Mouse (Mus musculus): Measurements from ENCODE around the gene Gfy. TPM values are rescaled to one million over a fixed set of nuclear protein-coding genes. Genes with fewer than 3 reads are reported as not detected.
A peak's percentile ranks its signal among the peaks of the same experiment; 100 is the strongest.
"Not testable (repeated sequence)": the region's sequence is repeated elsewhere in the genome, so short reads cannot be mapped to it uniquely, and the experiment has no call there.

The Gfy gene
- total RNA-seq, 2 experiments from 2014 or later, result not detected

DNA sequence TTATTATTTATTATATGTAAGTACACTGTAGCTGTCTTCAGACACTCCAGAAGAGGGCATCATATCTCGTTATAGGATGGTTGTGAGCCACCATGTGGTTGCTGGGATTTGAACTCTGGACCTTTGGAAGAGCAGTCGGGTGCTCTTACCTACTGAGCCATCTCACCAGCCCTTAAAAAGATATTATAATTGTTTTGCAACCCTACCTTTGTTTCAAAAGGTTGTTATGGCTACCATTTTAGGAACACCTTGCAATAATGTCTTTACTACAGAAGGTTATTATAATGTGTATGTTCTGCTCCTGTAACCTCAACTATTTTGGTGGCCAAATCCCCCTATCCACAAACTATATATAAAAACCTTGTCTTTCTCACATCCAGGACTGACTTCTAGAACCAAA, 26.3 kb downstream of the Gfy start:
- DNase-seq; intact Hi-C loops (cut with DNase I): not testable (repeated sequence)

DNA sequence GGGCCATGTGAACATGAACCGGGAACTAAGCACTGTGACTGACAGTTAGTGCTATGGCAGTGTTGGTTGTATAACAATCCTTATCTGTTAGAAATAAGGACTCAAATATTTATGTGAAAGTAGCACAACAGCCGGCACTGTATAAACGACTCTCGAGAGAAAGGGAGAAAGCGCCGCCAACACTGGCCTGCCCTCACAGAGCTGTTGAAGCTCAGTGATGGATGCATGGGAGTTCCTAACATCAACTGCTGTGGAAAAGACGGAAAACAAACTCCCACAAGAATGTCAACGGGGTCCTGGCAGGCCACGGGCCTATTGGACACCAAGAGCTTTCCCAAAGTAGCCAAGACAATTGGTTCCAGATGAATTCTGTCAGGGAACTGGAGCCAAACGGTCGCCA, 28.1 kb downstream of the Gfy start:
- DNase-seq, result peak in 1 of 2 experiments; percentile 31
- intact Hi-C loops (cut with DNase I), result no loop called here

DNA sequence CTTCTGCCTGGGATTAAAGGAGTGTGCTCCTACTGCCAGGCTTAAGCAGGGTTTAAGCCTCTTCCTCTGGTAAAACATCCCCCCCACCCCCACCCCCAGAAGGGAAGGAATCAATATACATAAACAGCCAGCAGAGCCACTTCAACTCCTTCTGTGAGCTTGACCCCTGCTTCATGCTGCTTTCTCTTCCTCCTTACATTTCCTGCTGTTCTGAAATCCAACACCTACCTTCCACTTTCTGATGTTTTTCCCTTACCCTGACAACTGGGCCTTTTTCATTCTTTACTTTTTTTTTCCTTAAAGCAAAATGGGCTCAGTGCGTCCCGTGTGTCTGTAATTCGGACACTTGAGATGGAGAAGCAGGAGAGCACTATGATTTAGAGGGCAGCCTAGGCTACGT, 29.0 kb downstream of the Gfy start:
- intact Hi-C loops (cut with DNase I), result no loop called here
- DNase-seq, result no peak

DNA sequence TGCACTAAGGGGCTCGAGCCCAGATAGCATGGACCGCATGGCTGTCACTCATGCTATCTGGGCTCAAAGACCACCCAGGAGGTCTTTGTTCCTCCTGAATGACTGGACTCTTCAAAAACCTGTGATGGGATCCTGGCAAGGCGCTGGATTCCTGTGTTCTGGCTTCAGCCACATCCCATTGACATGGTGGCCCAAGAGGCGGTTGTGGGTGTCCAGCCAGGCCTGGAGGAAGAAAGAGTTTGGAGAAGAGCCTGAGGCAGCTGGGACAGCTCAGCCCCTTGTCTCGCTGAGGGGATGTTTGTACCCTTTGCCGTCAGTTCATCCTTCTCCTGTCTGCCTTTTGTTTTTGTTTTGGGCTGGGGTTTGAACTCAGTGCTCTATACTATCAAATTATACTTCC, 29.8 kb downstream of the Gfy start:
- no peak for DNase-seq
- intact Hi-C loops (cut with DNase I), result no loop called here

DNA sequence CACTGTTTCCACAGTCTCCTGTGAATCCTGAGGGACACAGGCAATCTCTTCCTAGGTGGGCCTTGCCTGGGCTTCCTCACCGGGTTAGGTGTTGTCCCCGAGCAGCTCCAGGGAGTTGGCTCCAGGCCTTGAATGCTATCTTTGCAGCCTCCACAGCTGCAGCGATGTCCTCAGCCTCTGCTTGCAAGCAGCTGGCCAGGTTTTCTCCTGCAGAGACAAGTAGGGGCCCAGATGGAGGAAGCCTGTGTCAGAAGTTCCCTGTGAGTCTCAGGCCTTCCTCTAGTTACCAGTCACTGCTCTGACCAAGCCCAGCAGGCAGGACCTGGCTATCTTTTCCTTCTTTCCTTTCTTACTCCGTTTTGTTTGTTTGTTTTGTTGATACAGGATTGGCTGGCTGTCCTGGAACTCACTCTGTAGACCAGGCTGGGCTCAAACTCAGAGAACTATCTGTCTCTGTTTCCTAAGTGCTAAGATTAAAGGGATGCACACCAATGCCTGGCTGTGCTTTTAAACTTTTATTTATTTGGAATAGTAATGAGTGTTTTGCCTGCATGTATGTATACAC, 30.8 kb downstream of the Gfy start:
- DNase-seq, result no peak
- intact Hi-C loops (cut with DNase I), result no loop called here

DNA sequence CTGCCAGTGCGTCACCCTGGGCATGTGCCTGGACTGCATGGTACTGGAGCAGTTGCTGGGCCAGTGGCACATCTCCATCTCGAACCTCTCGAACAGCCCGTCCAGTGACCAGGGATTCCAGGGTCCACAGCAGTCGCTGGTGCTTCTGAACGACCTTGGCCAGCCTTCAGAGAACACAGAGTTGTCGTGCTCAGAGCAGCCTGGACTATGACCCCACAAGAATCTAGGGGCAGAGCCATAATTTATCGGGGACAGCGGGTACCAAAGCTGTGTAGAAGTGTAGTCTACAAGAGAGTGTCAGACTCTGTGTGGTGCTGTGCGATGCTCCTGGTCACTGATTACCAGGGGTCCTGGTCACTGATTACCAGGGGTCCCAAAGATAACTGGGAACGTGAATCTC, 31.5 kb downstream of the Gfy start:
- intact Hi-C loops (cut with DNase I), result no loop called here
- DNase-seq, result no peak

DNA sequence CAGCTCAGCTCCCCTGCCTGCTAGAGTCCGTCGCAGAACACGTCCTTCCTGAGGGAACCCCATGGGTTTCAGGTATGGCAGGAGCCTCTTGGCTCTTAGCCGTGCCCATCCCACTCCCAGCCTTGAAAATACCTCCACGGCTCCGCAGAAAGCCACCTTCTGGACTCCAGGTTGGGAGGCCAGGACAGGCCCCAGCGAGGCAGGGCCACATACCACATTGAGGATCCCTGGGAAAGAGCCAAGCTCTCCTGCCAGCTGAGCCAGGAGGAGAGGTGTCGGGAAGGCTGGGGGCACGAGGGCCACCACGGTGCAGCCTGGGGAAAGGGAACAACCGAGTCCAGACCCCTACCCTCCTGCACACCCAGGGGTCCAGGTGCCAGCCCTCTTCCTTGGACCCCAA, 32.1 kb downstream of the Gfy start:
- intact Hi-C loops (cut with DNase I), result no loop called here
- DNase-seq, result no peak

DNA sequence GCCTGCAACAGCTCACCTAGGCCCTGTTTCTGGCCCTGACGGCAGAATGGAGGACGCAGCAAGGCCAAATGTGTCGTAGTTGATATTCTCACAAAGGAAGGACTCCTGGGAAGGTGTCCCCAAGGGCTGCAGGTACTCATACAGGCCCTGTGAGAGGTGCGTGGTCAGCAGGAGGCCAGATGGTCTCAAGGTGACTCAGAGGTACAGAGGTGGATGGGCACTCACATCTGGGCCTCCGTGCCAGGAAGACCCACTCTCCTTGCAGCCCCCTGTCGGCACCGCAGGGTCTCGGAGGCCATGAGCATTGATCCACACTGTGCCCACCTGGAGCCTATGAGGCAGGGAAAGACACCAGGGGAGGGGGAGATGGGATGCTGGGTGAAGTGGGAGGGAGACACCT, 33.9 kb downstream of the Gfy start:
- intact Hi-C loops (cut with DNase I), result no loop called here
- DNase-seq, result no peak

DNA sequence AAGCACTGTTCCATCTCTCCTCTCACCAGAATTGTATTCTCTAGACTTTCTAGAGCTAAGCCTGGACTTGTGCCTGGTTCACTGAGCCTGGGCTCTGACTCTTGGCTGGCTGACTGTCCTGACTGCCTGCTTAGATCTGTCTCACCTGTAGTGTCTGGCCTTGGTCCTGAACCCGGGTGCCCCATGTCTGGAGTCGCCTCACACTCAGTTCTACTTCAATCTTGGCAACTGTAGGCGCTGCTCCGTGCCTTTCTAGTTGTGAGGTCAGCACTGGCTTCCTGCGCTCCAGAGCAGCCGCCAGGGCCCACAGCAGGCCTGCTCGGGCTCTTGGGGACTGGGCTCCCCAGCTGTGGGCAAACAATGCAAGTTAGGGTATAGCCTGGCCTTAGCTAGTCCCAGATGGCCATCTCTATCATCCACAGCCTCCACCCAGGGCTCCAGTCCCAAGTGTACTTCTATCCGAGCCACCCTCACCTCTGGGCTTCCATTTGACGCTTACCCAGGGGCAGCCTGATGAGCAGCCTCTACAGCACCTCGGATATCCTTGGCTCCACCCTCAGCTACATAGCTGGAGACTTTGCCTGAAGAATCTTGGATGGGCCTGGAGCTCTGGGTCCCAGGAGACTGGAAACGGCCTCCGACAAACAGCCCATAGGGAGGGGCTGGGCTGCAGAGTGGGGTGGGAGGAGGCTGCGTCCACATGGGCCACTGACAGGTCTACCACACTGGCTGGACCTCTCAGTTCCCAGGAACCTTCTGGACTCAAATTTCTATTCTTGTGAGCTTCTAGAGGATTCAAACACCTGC, 34.8 kb downstream of the Gfy start:
- intact Hi-C loops (cut with DNase I), result no loop called here
- no peak for DNase-seq

DNA sequence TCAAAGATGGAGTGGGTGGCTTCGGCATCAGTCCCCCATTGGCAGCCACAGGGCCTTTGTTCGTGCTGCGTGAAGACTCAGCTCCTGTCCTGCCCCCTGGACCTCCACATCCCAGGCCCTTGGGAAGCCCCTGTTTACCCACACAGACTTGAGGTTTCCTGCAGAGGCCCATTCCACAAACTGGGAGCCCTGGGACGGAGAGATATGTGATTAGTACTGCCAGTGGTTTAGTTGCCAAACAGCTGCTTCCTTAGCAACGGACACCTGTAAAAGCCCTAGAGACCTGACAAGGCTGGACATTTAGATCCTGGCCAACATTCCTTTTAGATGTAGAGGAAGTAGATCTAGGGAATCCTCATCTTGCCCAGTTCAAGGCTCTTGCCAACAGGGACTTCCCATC, 37.5 kb downstream of the Gfy start:
- DNase-seq, result no peak
- intact Hi-C loops (cut with DNase I), result no loop called here

DNA sequence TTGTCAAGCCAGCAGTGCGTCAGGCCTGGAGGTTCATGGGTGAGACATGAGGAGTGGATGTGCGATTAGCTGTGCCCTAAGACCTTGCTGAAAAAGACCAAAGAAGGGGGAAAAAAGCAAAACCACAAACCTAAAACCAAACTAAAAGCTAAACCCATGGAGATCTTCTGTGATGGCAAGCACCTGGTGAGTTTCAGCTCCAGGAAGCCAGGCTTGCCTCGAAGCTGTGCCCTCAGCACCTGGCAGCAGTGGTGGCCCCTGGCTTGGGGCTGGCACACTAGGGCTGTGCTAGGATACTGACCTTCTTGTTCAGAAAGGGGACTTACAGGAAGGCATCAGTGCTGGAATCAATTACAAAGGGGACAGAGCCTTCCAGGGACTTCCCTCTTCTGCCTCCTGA, 38.0 kb downstream of the Gfy start:
- intact Hi-C loops (cut with DNase I), result no loop called here
- no peak for DNase-seq

DNA sequence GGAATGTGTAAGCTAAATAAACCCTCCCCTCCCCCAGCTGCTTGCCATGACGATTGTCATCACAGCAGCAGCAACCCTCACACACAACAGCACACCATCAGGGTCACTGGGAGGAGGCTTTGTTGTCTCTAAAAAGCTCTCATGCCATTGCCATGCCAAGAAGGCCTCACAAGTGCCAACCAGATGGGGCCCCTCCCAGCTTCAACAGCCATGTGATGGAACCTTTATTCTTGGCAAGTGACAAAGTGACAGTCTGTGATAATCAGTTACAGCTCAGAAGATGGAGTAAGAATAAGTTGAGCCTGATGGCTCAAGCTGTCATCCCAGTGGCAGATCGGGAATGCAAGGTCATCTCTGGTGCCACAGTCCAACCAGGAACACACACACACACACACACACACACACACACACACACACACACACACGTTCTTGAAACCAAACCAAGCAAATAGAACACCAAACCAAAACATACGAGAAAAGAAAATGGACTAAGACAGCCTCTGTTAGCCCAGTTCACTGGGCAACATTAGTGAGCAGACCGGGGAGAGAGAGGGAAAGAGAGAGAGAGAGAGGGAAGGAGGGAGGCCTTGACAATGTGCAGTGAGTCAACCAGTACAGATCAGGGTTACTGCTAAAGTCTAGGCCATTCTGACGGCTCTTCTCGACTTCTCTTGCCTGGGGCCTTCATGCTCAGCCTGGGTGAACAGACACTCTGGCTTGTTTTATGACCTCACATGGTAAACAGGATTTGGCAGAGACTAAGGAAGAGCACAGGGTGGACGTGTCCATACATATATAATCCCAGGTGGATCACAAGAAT, 39.3 kb downstream of the Gfy start:
- intact Hi-C loops (cut with DNase I), result loop anchor here (5.0 kb wide), 1 partner anchor 158 kb away; no protein-coding TSS in a partner anchor
- no peak for DNase-seq

DNA sequence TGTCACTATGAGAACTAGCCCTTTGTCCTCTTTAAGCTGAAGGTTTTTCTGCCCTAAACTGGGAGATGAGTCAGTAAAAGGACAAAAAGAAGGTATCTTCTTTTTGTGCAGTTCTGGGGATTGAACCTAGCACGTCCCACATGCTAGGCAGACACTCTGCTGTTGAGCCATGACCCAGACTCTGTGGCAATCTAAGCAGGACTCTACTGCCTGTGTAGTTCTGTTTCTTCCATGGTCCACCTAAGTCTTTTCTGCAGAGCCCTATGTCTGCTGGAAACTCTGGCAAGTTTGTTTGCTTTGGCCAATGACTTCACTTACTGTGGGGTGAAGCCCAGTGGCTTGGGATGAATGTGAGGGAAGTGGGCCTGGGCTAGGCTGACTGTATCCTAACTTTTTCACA, 41.0 kb downstream of the Gfy start:
- intact Hi-C loops (cut with DNase I), result loop anchor here (5.0 kb wide), 1 partner anchor 156 kb away; no protein-coding TSS in a partner anchor
- DNase-seq, result no peak

DNA sequence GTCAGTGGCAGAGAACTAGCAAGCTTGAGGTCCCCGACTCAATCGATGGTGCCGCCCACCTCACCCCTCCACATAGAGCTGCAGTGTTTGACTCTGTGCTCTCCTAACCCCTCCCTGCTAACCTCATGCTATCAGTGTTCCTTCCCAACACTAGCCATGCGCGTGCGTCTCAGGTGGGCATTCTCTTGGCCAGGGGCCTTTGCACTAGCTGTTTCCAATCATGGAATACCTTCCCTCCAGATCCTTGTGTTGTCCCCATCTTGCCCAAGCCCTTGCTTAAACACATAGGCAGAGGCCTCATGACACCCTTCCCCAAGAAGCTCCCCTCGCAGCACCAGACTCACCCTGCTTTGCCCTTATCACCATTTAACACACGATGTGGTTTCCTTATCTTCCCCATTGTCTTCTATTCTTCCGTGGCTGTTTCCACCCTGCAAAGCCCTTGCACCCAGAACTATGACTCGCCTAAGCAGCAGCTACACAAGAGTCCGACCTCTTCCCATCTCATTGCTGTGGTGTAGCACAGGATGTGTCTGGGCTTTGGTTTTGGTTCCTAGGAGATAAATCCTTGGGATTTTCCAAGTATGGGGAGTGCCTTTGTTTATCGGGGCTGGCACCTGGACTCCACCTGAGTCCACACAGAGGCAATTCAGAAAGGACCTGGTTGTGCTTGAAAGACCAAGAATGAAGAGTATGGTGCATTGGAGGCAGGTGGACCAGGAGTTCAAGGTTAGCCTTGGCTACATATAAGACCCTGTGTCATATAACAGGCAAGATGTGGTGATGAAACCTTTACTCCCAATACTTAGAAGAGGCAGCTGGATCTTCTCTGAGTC, 42.0 kb downstream of the Gfy start:
- intact Hi-C loops (cut with DNase I), result loop anchor here (5.0 kb wide), 1 partner anchor 155 kb away; no protein-coding TSS in a partner anchor
- DNase-seq, result no peak

DNA sequence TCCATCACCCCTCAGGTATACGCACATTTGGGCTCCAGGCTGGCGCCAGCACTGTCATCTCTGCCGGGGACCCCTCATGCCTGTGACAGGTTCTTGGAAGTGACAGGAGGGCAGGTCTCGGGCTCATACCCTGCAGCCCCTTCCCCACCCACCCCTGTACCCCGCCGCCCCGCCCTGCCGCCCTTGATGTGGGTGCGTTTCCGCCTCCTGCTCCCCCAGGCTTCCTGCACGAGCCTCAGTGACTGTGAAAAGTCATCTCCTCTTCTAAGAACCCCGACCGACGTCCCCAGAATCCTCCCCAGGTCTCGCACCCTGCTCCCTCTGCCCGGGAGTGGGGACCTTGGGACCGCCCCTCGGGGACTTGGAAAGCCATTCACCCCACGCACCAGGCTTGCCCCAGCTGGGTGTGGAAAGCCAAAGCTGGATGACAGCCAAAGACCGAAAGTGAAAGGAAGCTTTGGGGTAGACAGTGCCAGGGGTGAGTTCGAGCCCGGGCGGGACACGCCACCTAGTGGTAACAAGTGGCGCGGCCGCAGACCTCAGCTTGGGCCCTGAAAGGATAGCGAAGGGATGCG, 43.3 kb downstream of the Gfy start, which contains the start of the genes Gm45713 and Flt3l:
Gene Gm45713, minus strand, starts transcription at position 239 of the 575 bp plus-strand sequence.
Gene Flt3l, minus strand, starts transcription at position 440 of the 575 bp plus-strand sequence.
- intact Hi-C loops (cut with DNase I), result loop anchor here (1.0 to 5.0 kb wide), 2 partner anchors 55 to 154 kb away; no protein-coding TSS in a partner anchor
- peak; percentile 92 for DNase-seq

DNA sequence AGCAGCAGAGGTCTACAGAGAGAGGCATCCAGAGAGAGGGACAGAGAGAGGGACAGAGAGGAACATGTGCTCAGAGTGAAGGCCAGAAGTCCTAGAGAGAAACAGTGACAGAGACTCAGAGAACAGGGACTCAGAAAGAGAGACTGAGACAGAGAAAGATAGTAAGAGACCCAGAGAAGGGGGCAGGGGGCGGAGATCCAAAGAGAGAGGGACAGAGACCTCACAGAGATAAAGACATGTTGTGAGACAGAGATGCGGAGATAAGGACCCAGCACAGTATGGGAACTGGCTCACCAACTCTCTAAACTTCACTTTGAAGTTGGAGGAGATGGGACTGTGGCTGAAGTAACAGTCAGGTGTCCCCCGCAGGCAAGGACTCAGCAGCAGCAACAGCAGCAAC, 44.0 kb downstream of the Gfy start:
- DNase-seq, result no peak
- intact Hi-C loops (cut with DNase I), result loop anchor here (5.0 kb wide), 1 partner anchor 153 kb away; no protein-coding TSS in a partner anchor

DNA sequence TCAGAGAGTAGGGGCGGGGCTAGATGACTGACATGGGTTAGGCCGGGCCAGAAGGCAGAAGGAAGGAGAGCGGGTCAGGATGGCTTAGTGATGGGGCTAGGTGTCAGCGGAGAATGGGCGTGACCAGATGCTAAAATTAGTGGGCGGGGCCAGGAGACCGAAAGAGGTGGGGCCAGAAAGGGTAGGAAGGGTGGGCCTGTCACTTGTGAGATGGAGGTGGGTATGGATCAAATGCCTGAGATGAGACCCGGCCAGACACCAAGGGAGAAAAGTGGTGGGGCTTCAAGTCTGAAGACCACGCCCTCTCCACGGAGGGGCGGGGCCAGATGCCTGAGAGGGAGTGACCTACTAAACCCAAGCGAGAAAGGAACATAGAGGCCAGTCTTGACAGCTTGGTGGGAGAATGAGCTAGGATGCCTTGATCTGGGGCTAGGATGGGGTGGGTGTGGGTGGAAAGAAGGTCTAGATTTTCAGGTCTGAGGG, 44.8 kb downstream of the Gfy start:
- no peak for DNase-seq
- intact Hi-C loops (cut with DNase I), result loop anchor here (5.0 kb wide), 1 partner anchor 152 kb away; no protein-coding TSS in a partner anchor

DNA sequence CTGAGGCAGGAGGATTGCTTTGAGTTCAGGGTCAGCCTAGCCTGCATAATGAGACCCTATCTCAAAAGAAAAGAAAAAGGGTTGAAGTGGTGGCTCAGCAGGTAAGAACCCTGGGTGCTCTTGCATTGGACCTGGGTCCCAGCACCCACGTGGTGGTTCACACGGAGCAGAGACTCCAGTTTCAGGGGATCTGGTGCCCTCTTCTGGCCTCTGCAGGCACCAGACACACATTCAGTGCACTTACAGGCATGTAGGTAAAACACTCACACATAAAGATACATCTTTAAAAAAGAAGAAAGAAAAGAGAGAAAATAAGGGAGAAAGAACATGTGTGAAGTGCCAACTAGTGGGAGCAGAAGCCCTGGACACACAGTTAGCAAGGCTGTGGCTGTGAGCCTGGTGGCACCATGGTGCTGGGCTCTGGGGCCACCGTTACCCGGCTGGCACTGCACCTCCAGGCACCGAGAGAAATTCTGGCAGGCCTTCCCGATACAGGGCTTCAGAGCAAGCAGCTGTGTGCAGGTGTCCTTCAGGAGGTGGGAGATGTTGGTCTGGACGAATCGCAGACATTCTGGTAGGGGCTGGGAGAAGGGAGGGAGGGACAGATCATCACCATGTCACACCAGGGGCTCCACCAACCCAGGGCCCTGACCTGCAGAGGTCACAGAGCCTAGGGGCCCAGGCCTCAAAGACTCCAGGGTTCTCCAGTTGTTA, 45.8 kb downstream of the Gfy start:
- DNase-seq, result no peak
- intact Hi-C loops (cut with DNase I), result no loop called here

DNA sequence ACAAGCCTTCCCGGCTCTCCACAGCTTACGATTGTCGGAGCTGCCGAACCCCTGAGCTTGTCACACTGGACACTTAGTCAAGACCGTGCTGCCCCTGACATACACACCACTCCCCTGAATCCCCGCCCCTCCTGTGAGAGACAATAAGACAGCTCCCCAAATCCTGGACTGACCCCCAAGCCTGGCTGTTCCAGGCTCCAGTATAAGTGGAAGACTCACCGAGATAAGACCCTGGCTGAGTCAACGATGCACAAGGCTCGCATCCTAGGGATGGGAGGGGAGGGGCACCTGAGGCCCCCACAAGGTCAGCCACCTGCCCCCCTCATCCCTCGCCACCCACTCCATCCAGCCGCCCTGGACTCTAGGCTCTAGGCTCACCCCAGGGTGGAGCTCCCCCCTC, 47.5 kb downstream of the Gfy start:
- DNase-seq, result no peak
- intact Hi-C loops (cut with DNase I), result no loop called here
